Mouse (Mus musculus) MEL (cell line): ENCODE measurements around the gene Tex2. TPM values are rescaled to one million over a fixed set of nuclear protein-coding genes. Genes with fewer than 3 reads are reported as not detected.

Source experiments
- DNase-seq: peaks from one replicate; pipeline ENCODE4 v3.0.0; 2011; ENCODE audit warnings: low read depth, low spot score
- H3K27ac ChIP-seq: 2 replicates; pipeline ENCODE4 v1.5.1; 2012; ENCODE audit warnings: low read depth, mild to moderate bottlenecking, control low read depth, low read length, moderate library complexity; ENCODE audit not compliant: control insufficient read depth
- H3K27me3 ChIP-seq, 2 experiments: fragments of 150-350 bp in 1 of 2; sonication (generic) in 1 of 2; 2 replicates each; pipeline ENCODE4 v1.6.1; 2012; ENCODE audit warnings: low read length in 2 of 2, mild to moderate bottlenecking in 2 of 2, improper control_type of control experiment in 1 of 2, moderate library complexity in 1 of 2; ENCODE audit not compliant: insufficient read depth in 2 of 2, control insufficient read depth in 1 of 2
- H3K36me3 ChIP-seq, 2 experiments: 2 replicates each; pipeline ENCODE4 v1.6.1; 2012 to 2014; ENCODE audit warnings: low read length in 2 of 2, improper control_type of control experiment in 1 of 2, inconsistent platforms in 1 of 2, mild to moderate bottlenecking in 1 of 2; ENCODE audit not compliant: insufficient read depth in 2 of 2, control insufficient read depth in 1 of 2
- H3K4me1 ChIP-seq, 2 experiments: fragments of 150-350 bp in 1 of 2; sonication (generic) in 1 of 2; 2 replicates each; pipeline ENCODE4 v1.6.1; 2012; ENCODE audit warnings: low read length in 2 of 2, improper control_type of control experiment in 1 of 2, mild to moderate bottlenecking in 1 of 2; ENCODE audit not compliant: insufficient read depth in 2 of 2, control insufficient read depth in 1 of 2
- H3K4me3 ChIP-seq, 2 experiments: fragments of 150-350 bp in 1 of 2; sonication (generic) in 1 of 2; 2 replicates each; pipeline ENCODE4 v1.5.1; 2012; ENCODE audit warnings: low read depth in 2 of 2, low read length in 2 of 2, mild to moderate bottlenecking in 2 of 2, moderate library complexity in 2 of 2, control low read depth in 1 of 2, improper control_type of control experiment in 1 of 2; ENCODE audit not compliant: control insufficient read depth in 1 of 2, insufficient read depth in 1 of 2
- H3K79me2 ChIP-seq: 2 replicates; pipeline ENCODE4 v1.6.1; 2012; ENCODE audit warnings: mild to moderate bottlenecking, low read length, moderate library complexity; ENCODE audit not compliant: control insufficient read depth, poor library complexity, insufficient read depth
- H3K9ac ChIP-seq: 2 replicates; pipeline ENCODE4 v1.6.1; 2012; ENCODE audit warnings: low read depth, mild to moderate bottlenecking, control low read depth, low read length, moderate library complexity; ENCODE audit not compliant: control insufficient read depth, poor library complexity, severe bottlenecking
- H3K9me3 ChIP-seq: fragments of 150-350 bp; sonication (generic); replicated peaks from 2 replicates; pipeline ENCODE4 v1.6.1; 2012; ENCODE audit warnings: mild to moderate bottlenecking, low read length, improper control_type of control experiment, moderate library complexity; ENCODE audit not compliant: insufficient read depth
- CHD1 ChIP-seq: IDR thresholded peaks from 2 replicates; pipeline ENCODE4 v1.6.1; 2012; ENCODE audit warnings: low read depth, mild to moderate bottlenecking, inconsistent platforms, low read length, improper control_type of control experiment
- E2F4 ChIP-seq: IDR thresholded peaks from 2 replicates; pipeline ENCODE4 v1.6.1; 2011; ENCODE audit warnings: low read depth, low read length, improper control_type of control experiment, borderline replicate concordance
- ELF1 ChIP-seq: IDR thresholded peaks from 2 replicates; pipeline ENCODE4 v1.6.1; 2014; ENCODE audit warnings: low read depth, mild to moderate bottlenecking, inconsistent platforms, low read length, improper control_type of control experiment, moderate library complexity
- ETS1 ChIP-seq: IDR thresholded peaks from 2 replicates; pipeline ENCODE4 v1.6.1; 2012; ENCODE audit warnings: low read depth, mild to moderate bottlenecking, inconsistent platforms, low read length, improper control_type of control experiment, moderate library complexity
- HCFC1 ChIP-seq: IDR thresholded peaks from 2 replicates; pipeline ENCODE4 v1.6.1; 2012; ENCODE audit warnings: low read depth, mild to moderate bottlenecking, inconsistent platforms, low read length, improper control_type of control experiment, moderate library complexity
- MXI1 ChIP-seq: IDR thresholded peaks from 2 replicates; pipeline ENCODE4 v1.6.1; 2011; ENCODE audit warnings: mild to moderate bottlenecking, low read depth, low read length, improper control_type of control experiment
- MYB ChIP-seq: IDR thresholded peaks from 2 replicates; pipeline ENCODE4 v1.6.1; 2011; ENCODE audit warnings: mild to moderate bottlenecking, low read depth, low read length, improper control_type of control experiment
- MYC ChIP-seq: IDR thresholded peaks from 2 replicates; pipeline ENCODE4 v1.6.1; 2011; ENCODE audit warnings: low read depth, mild to moderate bottlenecking, low read length, improper control_type of control experiment, moderate library complexity
- NELFE ChIP-seq: IDR thresholded peaks from 2 replicates; pipeline ENCODE4 v1.6.1; 2011; ENCODE audit warnings: low read depth, low read length, improper control_type of control experiment
- NRF1 ChIP-seq: IDR thresholded peaks from 2 replicates; pipeline ENCODE4 v1.6.1; 2014; ENCODE audit warnings: low read depth, mild to moderate bottlenecking, inconsistent platforms, low read length, improper control_type of control experiment, moderate library complexity; ENCODE audit not compliant: poor library complexity, insufficient read depth, severe bottlenecking
- POLR2AphosphoS2 ChIP-seq: IDR thresholded peaks from 2 replicates; pipeline ENCODE4 v1.6.1; 2011; ENCODE audit warnings: low read length, improper control_type of control experiment
- TAL1 ChIP-seq: IDR thresholded peaks from 2 replicates; pipeline ENCODE4 v1.6.1; 2012; ENCODE audit warnings: mild to moderate bottlenecking, inconsistent platforms, low read length, moderate library complexity, mixed read lengths
- TBP ChIP-seq: IDR thresholded peaks from 2 replicates; pipeline ENCODE4 v1.8.0; 2011; ENCODE audit warnings: low read depth, low read length, improper control_type of control experiment
- USF1 ChIP-seq: IDR thresholded peaks from 2 replicates; pipeline ENCODE4 v1.6.1; 2014; ENCODE audit warnings: low read depth, mild to moderate bottlenecking, inconsistent platforms, low read length, improper control_type of control experiment, moderate library complexity
- ZC3H11A ChIP-seq: IDR thresholded peaks from 2 replicates; pipeline ENCODE4 v1.6.1; 2012; ENCODE audit warnings: low read depth, mild to moderate bottlenecking, inconsistent platforms, low read length, improper control_type of control experiment
- ZNF384 ChIP-seq: IDR thresholded peaks from 2 replicates; pipeline ENCODE4 v1.6.1; 2012; ENCODE audit warnings: low read depth, mild to moderate bottlenecking, inconsistent platforms, low read length, improper control_type of control experiment
- polyA plus RNA-seq, 2 experiments: library from polyadenylated mRNA; stranded (reverse) in 1 of 2; unstranded in 1 of 2; fragments of >175 nt in 1 of 2; fragments of >200 nt in 1 of 2; gene quantifications; 2 replicates each; pipeline versions ENCODE4 v1.2.1 to v1.2.4; 2012; ENCODE audit warnings: low replicate concordance in 2 of 2, low read depth in 1 of 2; ENCODE audit not compliant: insufficient read length in 2 of 2, insufficient read depth in 1 of 2, missing spikeins in 1 of 2
- total RNA-seq: library from RNA; depleted of rRNA; stranded (reverse); fragments of 300-350 nt; gene quantifications from 2 replicates; pipeline ENCODE4 v1.2.3, GENCODE M21; 2012

Tex2 gene
- total and polyA plus RNA-seq, 3 experiments: 13.7 to 24.8 TPM; not detected in 1

DNA sequence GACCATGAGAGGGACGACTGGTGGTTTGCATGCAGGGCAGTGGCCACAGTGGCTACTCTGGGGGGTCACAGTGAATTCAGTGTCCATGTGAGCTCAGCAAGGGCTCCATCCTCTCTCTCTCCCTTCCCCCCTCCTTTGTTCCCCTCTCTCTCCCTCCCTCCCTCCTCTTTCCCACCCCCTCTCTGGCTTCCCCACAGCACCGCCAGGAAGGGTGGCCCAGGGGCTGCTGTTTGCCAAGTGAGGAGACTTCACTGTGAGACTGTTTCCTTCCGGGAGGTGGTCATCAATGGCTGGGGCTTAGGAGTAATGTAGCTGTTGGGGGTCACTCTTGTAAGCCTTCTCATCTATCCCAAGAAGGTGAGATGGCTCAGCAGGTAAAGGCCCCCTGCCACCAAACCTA lies 92.8 kb downstream of the Tex2 start:
- no peak for DNase-seq
- Histone ChIP-seq H3K4me1 (peaks cover 0 to 2% of the 10 kb centered on the region in 2 experiments; a peak in 2 of 4 replicates), H3K27me3 (no peaks in the 10 kb centered on the region), H3K79me2 (no peaks in the 10 kb centered on the region), H3K4me3 (no peak overlapping the region), H3K36me3 (peaks cover 2 to 5% of the 10 kb centered on the region in 2 experiments; a peak in 3 of 4 replicates), H3K27ac (no peak overlapping the region), H3K9me3 (no peaks in the 10 kb centered on the region), H3K9ac (no peak overlapping the region)
- TF ChIP-seq TBP: no peak
- TF ChIP-seq TAL1: no peak
- TF ChIP-seq ZC3H11A: no peak
- no peak for TF ChIP-seq CHD1
- no peak for TF ChIP-seq HCFC1
- TF ChIP-seq ETS1: no peak
- no peak for TF ChIP-seq NELFE
- no peak for TF ChIP-seq MYC
- TF ChIP-seq ZNF384: no peak
- no peak for TF ChIP-seq USF1
- no peak for TF ChIP-seq NRF1

DNA sequence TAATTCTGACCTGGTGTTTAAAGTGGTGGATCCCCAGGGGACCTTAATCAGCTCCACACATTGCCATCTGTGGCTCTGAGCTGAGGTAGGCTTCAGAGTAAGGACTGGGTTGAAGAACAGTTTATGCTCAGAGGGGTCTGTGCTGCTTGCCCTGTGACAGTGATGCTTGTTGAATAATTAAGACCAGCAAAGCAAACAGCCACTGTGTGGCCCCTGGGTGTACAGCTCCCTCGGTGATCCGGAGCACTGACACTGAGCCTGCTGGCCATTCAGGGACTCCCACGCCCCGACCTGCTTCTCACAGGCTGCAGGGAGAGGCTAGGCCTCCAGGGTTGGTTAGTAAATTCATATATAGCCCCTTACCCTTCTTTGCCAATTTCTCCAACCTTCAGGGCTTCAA lies 93.7 kb downstream of the Tex2 start:
- H3K9ac ChIP-seq: no peak overlapping the region
- H3K27me3 ChIP-seq: no peaks in the 10 kb centered on the region
- DNase-seq: no peak
- H3K27ac ChIP-seq: no peak overlapping the region
- no peaks in the 10 kb centered on the region for H3K79me2 ChIP-seq
- peaks cover 5 to 9% of the 10 kb centered on the region in 2 experiments for H3K4me1 ChIP-seq
- peaks cover 5 to 9% of the 10 kb centered on the region in 2 experiments; a peak in 3 of 4 replicates for H3K36me3 ChIP-seq
- TF ChIP-seq E2F4: no peak
- no peak for TF ChIP-seq POLR2AphosphoS2
- no peak for TF ChIP-seq ELF1
- TF ChIP-seq MXI1: no peak
- TF ChIP-seq ZC3H11A: no peak
- TF ChIP-seq TAL1: no peak
- TF ChIP-seq TBP: no peak
- no peak for TF ChIP-seq MYB
- TF ChIP-seq, all 39 proteins: peak for 0
- no peak overlapping the region for H3K4me3 ChIP-seq
- no peaks in the 10 kb centered on the region for H3K9me3 ChIP-seq
